In the genomic region with DNA sequence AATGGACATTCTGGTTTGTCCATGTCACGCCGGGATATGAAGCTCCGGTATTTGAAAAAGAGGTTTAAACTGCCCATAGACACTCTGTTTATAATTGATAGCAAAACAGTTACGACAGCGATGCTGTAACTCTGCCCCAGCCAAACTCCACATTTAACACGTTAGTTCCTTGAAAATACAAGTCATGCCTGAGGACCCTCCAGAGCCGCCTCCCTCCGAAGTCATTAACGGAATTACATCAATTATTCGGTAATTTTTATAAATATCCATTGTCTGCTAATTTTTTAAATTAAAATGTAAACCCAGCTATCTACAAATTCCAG, we compare ENCODE assay signal across 8 mouse cellular contexts. TPM values are rescaled to one million over a fixed set of nuclear protein-coding genes. Genes with fewer than 3 reads are reported as not detected.
DNase-seq lines count a peak whose midpoint lies in the region; ATAC-seq and TF ChIP-seq lines count a peak whose summit lies in the region.

No protein-coding gene starts in this region.

- no peaks in the 10 kb centered on the region; the same call in 1 of the 2 replicates for H3K27me3 ChIP-seq in testis, adult 2 months (ENCODE audit: control insufficient read depth, insufficient read depth, low read length)
- H3K27me3 ChIP-seq in embryonic facial prominence, embryonic 11.5 days (ENCODE audit: control insufficient read depth, insufficient read depth, low read length) = no peaks in the 10 kb centered on the region
- no peaks in the 10 kb centered on the region for H3K27me3 ChIP-seq in hindbrain, embryonic 12.5 days
- 0 out of 2 replicates have a peak, but pooled peaks cover 4% of the 10 kb centered on the region for H3K27me3 ChIP-seq in liver, embryonic 12.5 days (replicated peaks)
- no peaks in the 10 kb centered on the region for H3K27me3 ChIP-seq in neural tube, embryonic 15.5 days (replicated peaks)

- no peak for TF ChIP-seq CTCF in testis, adult 2 months (IDR thresholded peaks at IDR 0.05; ENCODE audit: control insufficient read depth, insufficient read depth, insufficient replicate concordance, low read depth, low read length)

- no peak for ATAC-seq in embryonic facial prominence, embryonic 11.5 days (replicated peaks; ENCODE audit: insufficient number of reproducible peaks, low FRiP score, low TSS enrichment, low read depth)
- ATAC-seq in hindbrain, embryonic 12.5 days (ENCODE audit: low FRiP score) = 0 out of 2 replicates have a peak, but pooled peaks have one; percentile 35
- no peak for ATAC-seq in liver, embryonic 12.5 days
- ATAC-seq in neural tube, embryonic 15.5 days (ENCODE audit: low FRiP score) = peak; percentile 55; the same call in 1 of the 2 replicates

- H3K4me2 ChIP-seq in embryonic facial prominence, embryonic 11.5 days (ENCODE audit: low read depth, low read length) = peak overlapping the region; percentile 71
- peak overlapping the region; percentile 71 for H3K4me2 ChIP-seq in hindbrain, embryonic 12.5 days (replicated peaks)
- peak overlapping the region; percentile 82 for H3K4me2 ChIP-seq in liver, embryonic 12.5 days
- H3K4me2 ChIP-seq in neural tube, embryonic 15.5 days = peak overlapping the region; percentile 79

- no peak overlapping the region for H3K27ac ChIP-seq in testis, adult 2 months (ENCODE audit: control insufficient read depth, insufficient read depth, low read depth, low read length)
- H3K27ac ChIP-seq in embryonic facial prominence, embryonic 11.5 days (replicated peaks; ENCODE audit: low read depth, low read length) = no peak overlapping the region
- H3K27ac ChIP-seq in hindbrain, embryonic 12.5 days = peak overlapping the region; percentile 87; the same call in 1 of the 2 replicates
- H3K27ac ChIP-seq in liver, embryonic 12.5 days = peak overlapping the region; percentile 71
- H3K27ac ChIP-seq in neural tube, embryonic 15.5 days (replicated peaks) = peak overlapping the region; percentile 93

- H3K4me1 ChIP-seq in testis, adult 2 months (ENCODE audit: control insufficient read depth, insufficient read depth, low read length) = peaks cover 9% of the 10 kb centered on the region
- H3K4me1 ChIP-seq in embryonic facial prominence, embryonic 11.5 days (ENCODE audit: control insufficient read depth, insufficient read depth, low read length) = peaks cover 5% of the 10 kb centered on the region; the same call in 1 of the 2 replicates
- H3K4me1 ChIP-seq in hindbrain, embryonic 12.5 days = peaks cover 18% of the 10 kb centered on the region
- H3K4me1 ChIP-seq in liver, embryonic 12.5 days = peaks cover 52% of the 10 kb centered on the region
- peaks cover 20% of the 10 kb centered on the region for H3K4me1 ChIP-seq in neural tube, embryonic 15.5 days

- H3K4me3 ChIP-seq in testis, adult 2 months (ENCODE audit: control insufficient read depth, low read depth, low read length) = peak overlapping the region; percentile 53; the same call in 1 of the 2 replicates
- H3K4me3 ChIP-seq in embryonic facial prominence, embryonic 11.5 days (ENCODE audit: low read depth, low read length) = peak overlapping the region; percentile 79
- peak overlapping the region; percentile 75 for H3K4me3 ChIP-seq in hindbrain, embryonic 12.5 days
- H3K4me3 ChIP-seq in liver, embryonic 12.5 days = peak overlapping the region; percentile 73
- H3K4me3 ChIP-seq in neural tube, embryonic 15.5 days (replicated peaks) = peak overlapping the region; percentile 95

- TF ChIP-seq POLR2A in testis, adult 2 months (IDR thresholded peaks at IDR 0.05; ENCODE audit: control insufficient read depth, low read depth, low read length) = no peak

- H3K9ac ChIP-seq in embryonic facial prominence, embryonic 11.5 days (replicated peaks; ENCODE audit: low read length) = no peak overlapping the region
- peak overlapping the region; percentile 82 for H3K9ac ChIP-seq in hindbrain, embryonic 12.5 days
- H3K9ac ChIP-seq in liver, embryonic 12.5 days = peak overlapping the region; percentile 82
- H3K9ac ChIP-seq in neural tube, embryonic 15.5 days (replicated peaks) = peak overlapping the region; percentile 89

- no peaks in the 10 kb centered on the region for H3K36me3 ChIP-seq in testis, adult 2 months (ENCODE audit: control insufficient read depth, insufficient read depth, low read length)
- H3K36me3 ChIP-seq in embryonic facial prominence, embryonic 11.5 days (replicated peaks; ENCODE audit: control insufficient read depth, insufficient read depth, low read depth, low read length) = no peaks in the 10 kb centered on the region
- H3K36me3 ChIP-seq in hindbrain, embryonic 12.5 days = no peaks in the 10 kb centered on the region
- no peaks in the 10 kb centered on the region for H3K36me3 ChIP-seq in liver, embryonic 12.5 days
- no peaks in the 10 kb centered on the region for H3K36me3 ChIP-seq in neural tube, embryonic 15.5 days

- under 1% methylated on average over 10 of the region's 10 CpGs for WGBS in embryonic facial prominence, embryonic 11.5 days
- under 1% methylated on average over 10 of the region's 10 CpGs for WGBS in hindbrain, embryonic 12.5 days
- under 1% methylated on average over 10 of the region's 10 CpGs for WGBS in liver, embryonic 12.5 days (ENCODE audit: insufficient replicate concordance)
- WGBS in neural tube, embryonic 15.5 days = under 1% methylated on average over 10 of the region's 10 CpGs

- no peaks in the 10 kb centered on the region for H3K9me3 ChIP-seq in embryonic facial prominence, embryonic 11.5 days (replicated peaks; ENCODE audit: control insufficient read depth, low read length)
- no peaks in the 10 kb centered on the region for H3K9me3 ChIP-seq in hindbrain, embryonic 12.5 days (replicated peaks)
- H3K9me3 ChIP-seq in liver, embryonic 12.5 days (replicated peaks) = no peaks in the 10 kb centered on the region
- no peaks in the 10 kb centered on the region for H3K9me3 ChIP-seq in neural tube, embryonic 15.5 days (replicated peaks)

- DNase-seq in testis, postnatal 10 days (ENCODE audit: low spot score) = no peak
- DNase-seq in embryonic facial prominence, embryonic 11.5 days (ENCODE audit: low spot score) = peak; percentile 55
- DNase-seq in gastrocnemius, postnatal 36 days = no peak
- DNase-seq in layer of hippocampus, postnatal 25 days (ENCODE audit: extremely low spot score in 1 of 2, low spot score in 1 of 2) = no peak

- intact Hi-C loops in gastrocnemius, postnatal 36 days (cut with DNase I) = loop anchor here (5.0 kb wide), 2 partner anchors 64 to 171 kb away; no protein-coding TSS in a partner anchor

RNA-seq across cellular contexts. Expression of gene Foxn3, which starts 0.6 kb away (rescaled TPM):
- 7.3 and 8.2 TPM in 2 replicates for polyA plus RNA-seq in testis, adult 2 months (2012; rRNA removed)
- 80.5 and 83.1 TPM in 2 replicates for polyA plus RNA-seq in embryonic facial prominence, embryonic 11.5 days (2014; fragmentation: Nextera tagmentation; extraction: Ambion mirVana)
- polyA plus RNA-seq in hindbrain, embryonic 12.5 days (2016; fragmentation: Nextera tagmentation; extraction: Ambion mirVana) = 90.2 and 93.9 TPM in 2 replicates
- 25.8 and 26.5 TPM in 2 replicates for polyA plus RNA-seq in liver, embryonic 12.5 days (2016; fragmentation: Nextera tagmentation; extraction: Ambion mirVana)
- polyA plus RNA-seq in neural tube, embryonic 15.5 days (2015; fragmentation: Nextera tagmentation; extraction: Ambion mirVana) = 76.2 and 84.4 TPM in 2 replicates
- 100 to 1,000 TPM; 164 to 192 TPM for total RNA-seq in gastrocnemius, postnatal 36 days (2021)
- 10 to 100 TPM; 50.0 to 56.6 TPM for total RNA-seq in layer of hippocampus, postnatal 25 days (2021)

Comparison
In these comparisons a context has a peak if more than half of its experiments do, and no peak if none do; other contexts are left out.
1. H3K27ac ChIP-seq: peak in hindbrain, embryonic 12.5 days (single experiment), liver, embryonic 12.5 days (single experiment) and neural tube, embryonic 15.5 days (single experiment); none in testis, adult 2 months (single experiment) and embryonic facial prominence, embryonic 11.5 days (single experiment).
2. ATAC-seq: peak in hindbrain, embryonic 12.5 days (single experiment) and neural tube, embryonic 15.5 days (single experiment); none in embryonic facial prominence, embryonic 11.5 days (single experiment) and liver, embryonic 12.5 days (single experiment).
3. Peak in every context shown above with its lines, with median percentiles within 50 percentile points of each other: H3K4me3 ChIP-seq and H3K4me2 ChIP-seq.